Mouse (Mus musculus) regulatory T cell (primary cell): ENCODE measurements around the gene Paqr5.

ENCODE experiments used
- in situ Hi-C: fragments of 300-600 bp; cut with MboI, MseI; formaldehyde crosslinking; loops from one replicate; pipeline ENCODE4 v1.15.1; 2025; ENCODE audit warnings: high pct_unique_total_duplicates

The Paqr5 gene

DNA sequence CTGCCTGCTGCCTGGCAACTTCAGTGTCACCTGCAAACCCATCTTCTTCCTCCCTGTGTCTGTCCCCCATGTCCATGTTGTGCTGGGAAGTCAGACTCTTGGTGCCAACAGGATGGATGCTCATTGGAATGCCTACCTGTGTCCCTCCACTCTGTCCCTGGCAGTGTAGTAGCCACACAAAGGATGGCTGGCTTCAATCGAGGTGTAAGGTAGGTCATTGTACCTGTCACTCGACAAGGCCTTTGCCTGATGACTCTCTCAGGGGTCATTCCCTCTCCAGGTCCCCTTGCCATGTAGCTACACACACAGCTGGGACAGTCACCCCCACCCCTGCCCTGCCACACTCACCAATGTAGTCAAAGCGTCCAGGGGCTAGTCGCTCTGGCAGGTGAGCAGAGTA, 65.5 kb downstream of the Paqr5 start:
- in situ Hi-C loops, result loop anchor here (10.0 kb wide), 1 partner anchor 284 kb away; no protein-coding TSS in a partner anchor

DNA sequence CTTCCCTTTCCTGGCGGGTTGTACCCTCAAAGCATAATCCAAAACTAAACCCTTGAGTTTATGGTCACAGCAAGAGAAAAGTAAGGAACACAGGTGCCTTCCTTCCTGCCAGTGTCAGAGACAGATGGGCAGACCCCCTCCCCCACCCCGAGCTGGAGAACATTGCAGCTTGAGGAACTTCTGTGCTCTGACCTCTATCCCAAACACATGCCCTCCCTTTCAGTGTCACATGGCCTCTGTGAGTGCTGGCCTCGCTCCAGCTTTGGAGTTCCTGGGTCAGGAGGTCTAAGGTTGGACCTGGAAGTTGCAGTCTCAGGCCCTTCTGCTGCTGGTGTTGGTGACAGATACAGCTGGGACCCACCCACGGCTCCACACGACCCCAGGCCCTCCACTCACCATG, 65.9 kb downstream of the Paqr5 start:
- in situ Hi-C loops, result loop anchor here (10.0 kb wide), 1 partner anchor 284 kb away; no protein-coding TSS in a partner anchor

DNA sequence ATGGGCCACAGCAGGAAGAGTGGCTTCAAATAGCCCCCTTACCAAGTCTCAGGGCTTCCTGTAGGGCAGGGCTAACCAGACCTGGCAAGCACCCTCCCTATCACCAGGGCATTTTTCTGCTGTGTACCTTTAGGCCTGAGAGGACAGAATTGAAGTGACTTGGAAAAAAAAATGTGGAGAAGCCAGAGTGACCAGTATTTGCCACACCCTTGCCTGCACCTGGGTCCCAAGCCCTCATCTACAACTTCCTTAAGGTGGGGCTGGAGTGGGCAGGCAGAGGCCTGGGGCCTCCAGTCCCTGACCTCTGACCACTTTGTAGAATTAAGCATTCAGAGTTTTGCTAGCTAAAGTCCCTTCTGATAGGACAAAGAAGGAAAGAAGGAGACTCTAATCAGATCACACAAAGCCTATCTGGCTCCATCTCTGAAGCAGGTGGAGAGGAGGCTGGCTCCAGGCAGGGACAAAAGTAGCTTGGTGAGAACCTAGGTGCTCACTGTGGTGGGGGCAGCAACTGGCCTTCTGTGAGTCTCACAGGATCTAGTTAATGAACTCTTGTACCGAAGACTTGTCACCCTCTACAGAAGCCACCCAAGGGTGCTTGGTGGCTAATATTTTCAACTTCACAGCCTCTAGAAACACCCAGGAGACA, 66.6 kb downstream of the Paqr5 start:
- in situ Hi-C loops, result loop anchor here (10.0 kb wide), 1 partner anchor 285 kb away; no protein-coding TSS in a partner anchor

DNA sequence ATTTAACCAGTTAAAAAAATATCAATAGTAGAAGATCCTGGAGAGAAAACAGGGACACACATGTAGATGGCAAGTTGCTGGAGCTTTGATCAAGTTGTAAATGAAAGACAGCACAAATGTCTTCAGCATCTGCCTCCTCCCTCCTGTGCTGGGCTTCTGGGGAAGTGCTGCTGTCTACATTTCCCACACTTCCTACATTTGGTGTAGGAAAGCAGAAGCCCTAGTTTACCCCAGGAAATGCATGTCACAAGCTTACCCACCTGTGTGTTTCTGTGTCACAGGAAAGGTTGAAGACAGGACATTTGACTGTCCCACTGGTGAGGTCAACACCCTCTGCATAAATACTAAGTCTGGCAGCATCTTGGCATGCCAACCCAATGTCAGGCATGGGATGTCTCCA, 71.9 kb downstream of the Paqr5 start:
- in situ Hi-C loops, result no loop called here

DNA sequence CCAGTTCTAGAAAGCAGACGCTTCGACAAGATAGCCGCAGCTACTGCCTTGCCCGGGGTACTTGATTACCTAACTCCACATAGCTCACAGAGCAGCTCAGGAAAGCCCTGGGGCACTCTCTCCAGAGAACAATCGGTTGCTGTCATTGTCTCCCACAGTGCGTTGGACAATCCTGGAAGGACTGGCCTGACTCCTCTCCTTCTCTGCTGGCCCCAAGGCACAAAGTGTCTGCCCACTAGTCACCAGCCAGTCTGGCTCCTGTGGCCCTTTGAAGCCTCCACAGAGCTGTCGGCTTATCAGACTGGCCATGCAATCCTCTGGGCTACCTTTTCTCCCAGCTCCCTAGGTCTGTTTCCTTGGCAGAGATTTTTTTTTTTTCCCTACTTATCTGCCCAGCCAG, 74.4 kb downstream of the Paqr5 start:
- in situ Hi-C loops, result no loop called here

DNA sequence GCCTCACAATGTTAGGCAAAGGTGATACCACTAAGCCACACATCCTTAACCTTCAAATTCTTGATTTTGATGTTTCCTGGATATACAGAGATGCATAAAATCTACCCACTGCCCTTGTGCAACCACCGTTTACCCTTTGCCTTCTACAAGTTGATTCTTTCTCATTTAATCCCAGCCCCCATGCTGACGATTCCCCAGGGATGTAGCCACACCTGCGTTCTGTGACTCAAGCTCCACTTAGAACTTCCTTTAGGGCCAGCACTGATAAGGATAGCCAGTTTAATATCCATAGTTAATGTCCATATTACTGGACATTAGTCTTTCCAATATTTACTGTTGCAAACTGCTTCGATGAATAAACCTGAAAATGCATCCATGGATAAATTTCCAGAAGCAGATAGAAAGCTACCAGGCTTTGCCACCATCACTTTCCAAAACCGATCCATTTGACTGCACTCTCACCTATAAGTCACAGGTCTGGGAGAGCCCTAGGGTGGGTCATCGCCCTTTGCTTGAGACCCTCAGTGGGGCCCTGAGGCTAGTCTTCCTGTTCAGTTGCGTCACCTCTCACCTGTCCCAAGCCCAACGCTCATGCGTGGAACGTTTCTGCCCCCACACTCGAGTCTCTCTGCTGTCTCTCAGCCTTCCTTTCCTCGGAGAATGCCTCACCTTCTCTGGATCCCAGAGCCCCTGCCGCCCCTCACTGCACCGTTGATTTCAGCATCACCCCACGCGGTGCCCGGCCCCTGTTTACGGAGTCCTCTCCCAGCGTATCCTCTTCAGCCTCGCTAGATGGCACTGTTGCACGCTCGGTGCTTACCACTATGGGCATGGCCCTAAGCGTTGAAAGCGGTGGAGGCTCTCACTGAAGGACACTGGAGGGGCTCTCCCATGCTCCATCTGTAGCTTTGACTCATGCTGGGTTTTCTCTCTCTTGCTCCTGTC, 79.0 kb downstream of the Paqr5 start:
- in situ Hi-C loops, result loop anchor here (25.0 kb wide), 1 partner anchor 2010 kb away; no protein-coding TSS in a partner anchor

DNA sequence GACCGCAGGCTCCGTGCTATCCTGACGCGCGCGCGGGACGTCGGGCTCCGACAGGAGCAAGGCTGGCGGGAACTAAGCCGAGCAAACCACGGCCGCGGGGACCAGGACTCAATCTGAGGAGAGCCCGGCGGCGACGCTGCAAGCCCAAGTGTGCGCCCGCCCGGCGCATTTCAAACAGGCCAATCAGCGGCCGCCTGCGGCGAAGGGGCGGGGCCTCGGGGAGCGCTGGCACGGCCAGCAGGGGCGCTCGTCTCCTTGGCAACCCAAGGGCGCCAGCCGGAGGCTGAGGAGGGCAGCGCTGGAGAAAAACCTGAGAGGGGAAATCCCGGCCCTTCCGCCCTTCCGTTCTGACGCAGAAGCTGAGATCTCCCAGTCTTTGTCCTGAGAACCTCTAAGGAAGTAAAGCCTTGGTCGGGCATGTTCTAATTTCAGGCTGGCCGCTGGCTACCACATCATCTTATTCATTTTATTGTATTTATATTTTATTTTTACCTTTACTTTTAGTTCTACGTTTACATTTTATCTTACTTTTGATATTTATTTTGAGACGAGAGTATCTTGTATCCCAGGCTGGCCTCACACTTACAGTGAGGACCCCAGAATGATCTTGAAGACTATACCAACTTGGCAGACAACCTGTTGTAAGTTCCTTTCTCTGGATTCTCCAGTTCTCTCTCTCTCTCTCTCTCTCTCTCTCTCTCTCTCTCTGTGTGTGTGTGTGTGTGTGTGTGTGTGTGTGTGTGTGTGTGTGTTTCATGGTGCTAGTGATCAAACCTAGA, 79.8 kb downstream of the Paqr5 start, which contains the start of gene Kif23:
TSS of gene Kif23 (minus strand) at position 152 of the 779 bp plus-strand sequence.
- in situ Hi-C loops, result loop anchor here (25.0 kb wide), 1 partner anchor 2010 kb away; no protein-coding TSS in a partner anchor

DNA sequence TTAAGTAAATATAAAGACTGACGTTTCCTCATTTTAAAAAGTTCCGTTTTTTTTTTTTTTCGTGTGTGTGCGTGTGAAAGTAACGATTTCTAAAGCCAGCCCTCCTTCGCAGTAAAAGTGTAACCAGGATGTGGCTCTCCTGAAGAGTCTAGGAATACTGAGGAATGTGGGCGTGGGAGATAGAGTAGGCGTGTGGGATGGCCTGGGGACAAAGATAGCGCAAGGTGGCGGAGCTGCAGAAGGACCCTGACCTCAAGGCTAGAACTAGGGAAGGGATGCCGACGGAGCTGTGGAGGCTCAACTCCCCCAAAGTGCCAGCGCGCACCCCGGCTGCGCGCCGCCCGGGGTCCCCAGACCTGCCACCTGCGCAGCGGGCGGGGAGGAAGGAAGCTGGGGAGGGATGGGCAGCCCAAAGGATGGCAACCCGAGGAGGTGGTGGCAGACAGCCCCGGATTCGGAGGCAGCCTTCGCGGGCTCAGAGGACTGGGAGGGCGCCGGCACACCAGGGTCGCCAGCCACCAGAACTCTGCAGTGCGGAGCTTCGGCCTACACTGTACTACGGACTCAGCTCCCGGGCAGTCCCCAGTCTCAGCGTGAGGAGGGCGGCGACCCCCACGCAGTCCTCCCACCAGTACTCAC, 80.6 kb downstream of the Paqr5 start:
- in situ Hi-C loops, result loop anchor here (25.0 kb wide), 1 partner anchor 2009 kb away; no protein-coding TSS in a partner anchor

DNA sequence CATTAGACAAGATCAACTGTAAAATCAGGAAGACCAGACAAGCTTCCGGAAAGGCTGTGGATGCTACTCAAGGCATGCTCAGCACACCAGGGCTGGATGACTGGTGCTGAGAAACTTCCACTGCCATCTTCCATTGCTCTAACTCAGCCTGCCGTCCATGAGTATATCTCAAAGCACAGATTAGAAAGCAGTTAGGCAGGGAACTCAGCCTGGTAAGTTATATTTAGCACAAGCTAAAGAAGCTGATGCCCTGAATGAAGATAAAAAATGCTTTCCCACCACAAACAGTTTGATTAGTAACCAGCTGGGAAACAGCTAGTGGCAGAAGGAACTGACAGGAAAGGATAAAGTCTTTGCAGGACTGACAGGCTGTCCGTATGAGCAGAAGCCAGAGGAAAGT, 85.6 kb downstream of the Paqr5 start:
- in situ Hi-C loops, result loop anchor here (25.0 kb wide), 1 partner anchor 2004 kb away; no protein-coding TSS in a partner anchor

DNA sequence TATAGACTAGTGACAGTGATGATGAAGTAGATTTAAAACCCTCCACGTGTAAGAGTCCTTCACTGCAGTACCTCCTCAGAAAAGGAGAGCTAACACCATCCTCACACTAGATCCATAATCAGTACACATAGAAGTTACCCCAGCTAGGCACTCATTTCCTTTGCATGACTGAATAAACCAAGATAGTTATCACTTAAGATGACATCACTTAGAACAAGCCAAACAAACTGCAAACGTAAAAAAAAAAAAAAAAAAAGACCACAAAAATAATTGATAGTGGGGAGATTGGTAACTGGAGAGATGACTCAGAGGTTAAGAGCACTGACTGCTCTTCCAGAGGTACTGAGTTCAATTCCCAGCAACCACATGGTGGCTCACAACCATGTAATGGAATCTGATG, 93.3 kb downstream of the Paqr5 start:
- in situ Hi-C loops, result loop anchor here (25.0 kb wide), 1 partner anchor 1996 kb away; no protein-coding TSS in a partner anchor

DNA sequence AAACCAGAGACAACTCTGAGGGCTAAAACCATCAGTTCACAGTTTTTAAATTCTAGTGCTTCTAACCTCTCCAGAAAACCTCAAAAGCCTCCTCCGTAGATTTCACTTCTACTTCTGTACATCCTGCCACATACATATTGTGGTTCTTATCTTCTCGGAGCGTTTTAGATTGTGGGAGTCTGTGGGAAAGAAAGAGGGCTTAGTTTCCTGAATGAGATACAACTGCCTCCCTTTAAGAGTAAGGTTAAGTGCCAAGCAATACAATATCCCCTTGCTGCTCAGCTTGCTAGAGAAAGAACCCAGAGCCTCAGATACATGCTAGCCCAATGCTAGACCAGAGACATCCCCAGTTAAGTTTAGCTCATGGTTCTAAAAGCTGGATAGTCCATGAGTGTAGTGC, 94.6 kb downstream of the Paqr5 start:
- in situ Hi-C loops, result loop anchor here (25.0 kb wide), 1 partner anchor 1995 kb away; no protein-coding TSS in a partner anchor

DNA sequence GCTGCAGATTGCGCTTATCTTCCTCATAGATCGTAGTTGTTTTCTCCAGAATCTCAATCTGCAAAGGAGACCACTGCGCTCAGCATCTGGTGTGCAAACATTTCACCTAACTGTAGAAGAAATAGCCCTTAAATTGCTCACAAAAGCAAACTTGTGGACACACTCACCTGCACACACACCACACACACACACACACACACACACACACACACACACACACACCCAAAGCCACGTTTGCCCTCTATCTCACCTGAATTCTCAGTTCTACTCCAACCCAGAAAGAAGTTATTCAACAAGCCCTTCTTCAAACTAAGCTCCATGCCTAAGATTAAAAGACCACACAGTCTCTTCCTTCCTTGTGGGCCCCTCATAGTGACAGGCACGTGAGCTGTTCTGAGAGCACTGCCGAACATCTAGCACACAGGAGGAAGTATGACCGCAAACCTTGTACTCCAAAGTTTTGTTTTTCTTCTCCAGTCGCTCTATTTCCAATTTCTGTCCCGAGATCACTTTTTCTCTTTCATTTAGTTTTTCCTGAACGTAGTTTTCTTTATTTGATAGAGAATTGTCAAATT, 101.5 kb downstream of the Paqr5 start:
- in situ Hi-C loops, result loop anchor here (25.0 kb wide), 1 partner anchor 1988 kb away; no protein-coding TSS in a partner anchor

DNA sequence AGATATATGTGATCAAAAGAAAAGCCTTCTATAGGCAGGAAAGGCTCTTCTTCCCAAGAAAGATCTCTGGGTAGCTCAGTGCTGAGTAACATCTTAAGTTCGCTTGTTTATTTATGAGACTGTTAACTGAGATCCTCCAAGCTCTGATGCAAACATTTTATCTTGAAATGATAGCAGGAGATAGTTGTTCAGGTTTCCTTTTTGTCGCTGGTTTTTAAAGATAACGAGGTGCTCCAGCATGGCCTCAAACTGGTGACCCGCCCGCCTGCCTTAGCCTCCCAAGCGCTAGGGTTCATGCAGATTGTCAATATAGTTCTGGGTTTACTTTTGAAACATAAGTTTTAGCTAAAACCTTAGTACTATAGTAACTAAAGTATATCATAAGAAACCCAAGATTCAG, 106.3 kb downstream of the Paqr5 start:
- in situ Hi-C loops, result no loop called here

DNA sequence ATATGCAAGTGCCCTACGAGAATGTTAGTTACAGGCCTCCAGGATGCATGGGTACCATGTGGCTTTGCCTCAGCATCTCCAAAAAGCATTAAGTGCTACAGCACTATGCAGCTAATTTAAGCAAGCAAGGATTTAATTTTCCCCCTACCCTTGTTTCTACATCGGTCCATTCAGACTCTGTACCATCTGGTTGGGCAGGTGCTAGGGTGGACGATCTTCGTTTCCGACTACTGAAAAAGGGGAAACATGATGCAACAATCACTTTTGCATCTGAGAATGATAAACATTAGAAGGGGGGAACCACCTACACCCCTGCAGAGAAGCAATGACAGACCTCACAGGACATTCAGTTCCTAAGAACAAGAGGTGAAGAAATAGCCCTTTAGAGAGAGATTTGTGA, 107.2 kb downstream of the Paqr5 start:
- in situ Hi-C loops, result no loop called here

DNA sequence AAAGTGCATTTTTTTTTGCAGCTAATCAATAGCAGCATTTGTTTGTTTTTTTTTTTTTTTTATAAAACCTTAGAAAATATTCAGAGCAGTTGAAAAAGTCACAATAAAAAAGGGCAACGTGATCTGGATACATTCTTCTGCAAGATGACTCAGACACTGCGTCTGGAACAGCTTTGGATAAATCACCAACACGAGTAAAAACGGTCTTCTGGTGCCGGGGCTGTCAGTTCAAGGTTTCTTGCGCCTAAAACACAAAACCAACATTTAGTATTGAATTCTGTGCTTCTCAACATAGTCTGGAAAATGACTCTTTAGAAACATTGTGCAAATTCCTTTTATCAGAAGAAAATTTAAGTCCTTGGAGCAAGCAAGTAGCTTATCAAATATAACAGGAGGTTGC, 109.2 kb downstream of the Paqr5 start:
- in situ Hi-C loops, result no loop called here

DNA sequence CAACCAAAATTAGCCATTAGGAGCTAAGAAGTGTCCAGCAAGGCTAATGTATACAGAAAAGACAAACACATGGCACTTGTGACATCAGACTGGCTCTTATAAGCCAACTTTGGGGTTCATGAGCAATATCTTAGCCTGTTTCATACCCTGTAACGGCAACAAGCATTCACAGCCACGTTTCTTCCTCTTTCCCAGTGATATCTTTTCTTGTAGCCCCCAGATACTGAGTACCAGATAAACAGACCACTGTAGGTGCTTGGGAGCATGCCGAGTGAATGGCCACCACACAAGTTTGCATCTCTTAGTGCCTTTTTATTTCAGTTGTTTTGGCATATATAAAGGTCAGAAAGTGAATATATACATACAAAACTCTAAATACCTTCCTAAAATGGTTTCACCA, 109.7 kb downstream of the Paqr5 start:
- in situ Hi-C loops, result no loop called here

DNA sequence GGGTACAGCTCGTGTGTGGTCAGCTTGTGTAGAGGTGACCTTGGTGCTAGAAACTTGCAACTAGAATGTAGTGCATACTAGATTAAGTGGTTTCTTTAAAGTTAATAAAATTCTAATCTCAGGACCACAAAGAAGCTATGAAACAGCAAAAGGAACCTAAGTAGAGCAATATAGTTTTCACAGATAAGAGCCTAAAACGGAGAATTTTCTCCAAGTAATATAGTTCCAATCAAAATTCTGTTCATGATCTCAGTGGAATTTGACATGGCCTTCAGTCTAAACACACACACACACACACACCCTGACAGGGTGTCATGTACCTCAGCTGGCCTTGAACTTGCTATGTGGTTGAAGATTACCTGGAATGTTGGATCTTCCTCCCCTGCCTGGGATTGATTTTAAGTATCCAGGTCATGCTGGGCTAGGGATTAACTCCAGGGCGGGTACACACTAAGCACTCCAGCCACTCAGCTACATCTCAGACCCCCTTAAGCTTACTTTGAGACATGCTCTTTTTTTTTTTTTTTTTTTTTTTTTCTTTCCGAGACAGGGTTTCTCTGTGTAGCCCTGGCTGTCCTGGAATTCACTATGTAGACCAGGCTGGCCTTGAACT, 111.2 kb downstream of the Paqr5 start:
- in situ Hi-C loops, result no loop called here

DNA sequence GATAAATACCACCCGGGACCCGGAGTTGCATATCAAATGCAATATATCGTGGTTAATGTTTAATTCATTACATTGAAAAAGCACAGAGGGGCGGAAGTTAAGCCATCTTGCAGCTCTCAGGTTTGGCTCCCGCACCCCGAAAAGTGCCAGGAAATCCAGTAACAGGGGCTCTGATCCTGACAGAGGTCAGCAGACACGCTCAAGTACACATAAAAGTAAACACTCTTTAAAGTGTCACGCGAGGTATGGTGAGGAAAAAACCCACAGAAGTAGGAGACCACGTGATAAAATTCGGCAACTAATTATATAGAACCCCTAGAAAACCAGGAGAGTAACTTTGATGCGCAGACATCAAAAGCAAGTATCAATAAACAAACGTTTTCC, 111.7 kb downstream of the Paqr5 start:
- in situ Hi-C loops, result no loop called here

DNA sequence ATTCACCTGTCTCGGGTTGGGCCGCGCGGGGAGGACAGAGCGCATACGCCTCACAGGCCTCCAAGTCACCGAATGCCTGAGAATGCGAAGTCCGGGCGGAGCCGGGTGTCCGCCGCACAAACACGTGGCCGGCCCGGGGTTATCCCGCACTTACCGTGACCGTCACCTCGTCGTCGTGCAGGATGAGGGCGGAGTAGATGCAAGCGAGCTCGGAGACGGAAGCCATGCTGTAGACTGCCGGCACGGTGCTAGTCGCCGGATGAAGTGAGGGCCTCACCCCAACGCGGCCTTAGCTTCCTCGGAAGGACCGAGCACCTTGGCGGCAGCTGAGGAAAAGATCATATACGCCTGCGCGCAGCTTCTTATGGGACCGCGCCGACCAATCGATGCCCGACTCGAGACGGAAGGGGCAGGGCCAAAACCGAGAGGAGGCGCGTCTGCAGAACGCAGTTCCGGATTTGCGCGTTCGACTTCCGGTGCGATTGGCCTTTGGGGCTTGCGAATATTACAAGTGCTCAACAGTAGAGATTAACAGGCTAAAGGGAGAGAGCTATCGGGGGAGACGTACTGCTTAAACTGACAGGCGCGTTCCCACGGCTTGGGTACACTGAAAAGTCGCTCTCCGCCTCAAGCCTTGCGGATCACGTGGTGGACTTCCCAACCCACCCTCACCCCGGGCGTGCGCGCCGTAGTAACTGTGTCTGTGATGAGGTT, 112.3 kb downstream of the Paqr5 start, which contains the start of gene Rplp1:
TSS of gene Rplp1 (minus strand) at position 340 of the 714 bp plus-strand sequence.
- in situ Hi-C loops, result no loop called here
